Mouse (Mus musculus) kidney, embryonic 14.5 days (tissue): ENCODE measurements at regions not wholly inside any gene's neighbourhood (a gene's known extent, or its start where the extent isn't known, plus 50 kb on each side); places are given as distances from the start of the nearest gene placed in this dataset.

Experiments used
- ATAC-seq: fragments of 200-750 bp; cut with Nextera tagmentation; 2 replicates; pipeline ENCODE4 v1.8.0; 2017; ENCODE audit warnings: moderate number of reproducible peaks, mild to moderate bottlenecking, moderate TSS enrichment, moderate library complexity; ENCODE audit not compliant: low FRiP score, low TSS enrichment
- H3K27ac ChIP-seq: fragments of 300-500 bp; sonication (generic); 2 replicates; pipeline ENCODE4 v1.5.1; 2014; ENCODE audit warnings: low read depth, mild to moderate bottlenecking, low read length, moderate library complexity, mixed read lengths
- H3K27me3 ChIP-seq: fragments of 300-500 bp; sonication (generic); 2 replicates; pipeline ENCODE4 v1.6.1; 2014; ENCODE audit warnings: mild to moderate bottlenecking, low read length; ENCODE audit not compliant: control insufficient read depth, insufficient read depth
- H3K36me3 ChIP-seq: fragments of 300-500 bp; sonication (generic); 2 replicates; pipeline ENCODE4 v1.6.1; 2014; ENCODE audit warnings: low read length, mixed read lengths; ENCODE audit not compliant: control insufficient read depth, insufficient read depth
- H3K4me1 ChIP-seq: fragments of 300-500 bp; sonication (generic); 2 replicates; pipeline ENCODE4 v1.6.1; 2014; ENCODE audit warnings: low read length, mixed read lengths; ENCODE audit not compliant: control insufficient read depth, insufficient read depth
- H3K4me2 ChIP-seq: fragments of 300-500 bp; sonication (generic); replicated peaks from 2 replicates; pipeline ENCODE4 v1.6.1; 2014; ENCODE audit warnings: low read depth, mild to moderate bottlenecking, low read length
- H3K4me3 ChIP-seq: fragments of 300-500 bp; sonication (generic); 2 replicates; pipeline ENCODE4 v1.5.1; 2014; ENCODE audit warnings: mild to moderate bottlenecking, low read length
- H3K9ac ChIP-seq: fragments of 300-500 bp; sonication (generic); 2 replicates; pipeline ENCODE4 v1.6.1; 2014; ENCODE audit warnings: low read depth, mild to moderate bottlenecking, low read length, moderate library complexity
- H3K9me3 ChIP-seq: fragments of 300-500 bp; sonication (generic); 2 replicates; pipeline ENCODE4 v1.6.1; 2016; ENCODE audit warnings: low read length; ENCODE audit not compliant: control insufficient read depth
- WGBS: fragments of 180-500 bp; shearing (Covaris S2); extraction: QIAGEN DNeasy Blood & Tissue Kit; methylation state at CpG from one replicate; pipeline ENCODE4 v1.1.7; 2014; 5-methylcytosine and 5-hydroxymethylcytosine counted together

DNA sequence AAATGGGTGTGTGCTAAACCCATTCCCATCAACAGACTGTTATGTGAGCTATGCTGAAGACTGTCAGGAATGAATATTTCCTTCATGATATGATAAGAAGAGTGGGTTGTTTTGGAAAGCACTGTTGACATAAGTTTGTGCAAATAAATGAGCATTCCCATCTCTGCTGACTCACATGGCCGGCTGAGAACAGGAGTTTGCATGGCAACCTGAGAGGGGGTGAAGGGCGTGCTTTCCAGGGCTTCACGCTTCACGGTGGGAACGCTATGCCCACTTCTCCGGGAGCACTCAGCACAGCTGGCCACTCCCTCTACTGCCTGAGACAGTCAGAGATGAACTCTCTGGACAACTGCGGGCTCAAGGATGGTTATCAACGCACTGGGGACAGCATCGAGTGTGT is 348.9 kb upstream of the Slc24a5 start:
- Histone ChIP-seq H3K9ac (no peak overlapping the region), H3K4me1 (peaks cover 15% of the 10 kb centered on the region), H3K9me3 (no peaks in the 10 kb centered on the region), H3K27me3 (no peaks in the 10 kb centered on the region), H3K36me3 (no peaks in the 10 kb centered on the region), H3K4me2 (no peak overlapping the region), H3K27ac (peak overlapping the region; percentile 12; the same call in 1 of the 2 replicates), H3K4me3 (no peak overlapping the region)
- peak; percentile 65; the same call in 1 of the 2 replicates for ATAC-seq
- WGBS: 44% methylated on average over 9 of the region's 9 CpGs

DNA sequence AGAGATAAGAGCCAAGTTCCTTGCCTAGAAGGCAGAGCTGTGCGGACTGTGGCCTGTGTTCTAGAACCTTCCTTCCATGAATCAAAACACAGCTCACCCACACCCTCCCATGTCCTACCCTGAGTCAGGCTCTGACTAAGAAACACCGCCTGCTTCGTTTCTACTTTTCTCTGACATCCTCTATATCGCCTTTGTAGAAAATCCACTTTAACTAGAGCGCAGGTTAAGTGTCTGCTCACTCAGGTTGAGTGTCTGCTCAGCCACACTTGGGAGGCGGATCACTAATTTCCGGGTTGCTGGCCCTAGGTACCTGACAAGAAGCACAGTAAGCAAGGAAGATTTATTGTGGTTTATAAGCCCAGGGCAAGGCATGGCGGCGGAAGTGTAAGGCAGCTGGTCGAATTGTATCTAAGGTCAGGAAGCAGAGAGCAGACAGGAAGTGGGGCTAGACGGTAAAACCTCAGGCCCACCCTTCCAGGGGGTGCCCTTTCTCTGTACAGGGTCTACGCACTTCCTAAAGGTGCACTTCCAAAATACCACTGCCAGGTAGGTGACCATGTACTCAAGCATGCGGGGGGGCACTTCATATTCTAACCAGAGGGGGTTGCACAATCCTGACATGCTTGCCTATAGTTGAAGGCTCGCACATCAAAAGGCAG is 348.0 kb upstream of the Slc24a5 start:
- peaks cover 15% of the 10 kb centered on the region for H3K4me1 ChIP-seq
- H3K4me2 ChIP-seq: no peak overlapping the region
- no peak overlapping the region for H3K9ac ChIP-seq
- H3K27ac ChIP-seq: no peak overlapping the region
- no peaks in the 10 kb centered on the region for H3K36me3 ChIP-seq
- peak; percentile 84 for ATAC-seq
- no peaks in the 10 kb centered on the region for H3K27me3 ChIP-seq
- no peak overlapping the region for H3K4me3 ChIP-seq
- 38% methylated on average over 14 of the region's 14 CpGs for WGBS
- no peaks in the 10 kb centered on the region for H3K9me3 ChIP-seq

DNA sequence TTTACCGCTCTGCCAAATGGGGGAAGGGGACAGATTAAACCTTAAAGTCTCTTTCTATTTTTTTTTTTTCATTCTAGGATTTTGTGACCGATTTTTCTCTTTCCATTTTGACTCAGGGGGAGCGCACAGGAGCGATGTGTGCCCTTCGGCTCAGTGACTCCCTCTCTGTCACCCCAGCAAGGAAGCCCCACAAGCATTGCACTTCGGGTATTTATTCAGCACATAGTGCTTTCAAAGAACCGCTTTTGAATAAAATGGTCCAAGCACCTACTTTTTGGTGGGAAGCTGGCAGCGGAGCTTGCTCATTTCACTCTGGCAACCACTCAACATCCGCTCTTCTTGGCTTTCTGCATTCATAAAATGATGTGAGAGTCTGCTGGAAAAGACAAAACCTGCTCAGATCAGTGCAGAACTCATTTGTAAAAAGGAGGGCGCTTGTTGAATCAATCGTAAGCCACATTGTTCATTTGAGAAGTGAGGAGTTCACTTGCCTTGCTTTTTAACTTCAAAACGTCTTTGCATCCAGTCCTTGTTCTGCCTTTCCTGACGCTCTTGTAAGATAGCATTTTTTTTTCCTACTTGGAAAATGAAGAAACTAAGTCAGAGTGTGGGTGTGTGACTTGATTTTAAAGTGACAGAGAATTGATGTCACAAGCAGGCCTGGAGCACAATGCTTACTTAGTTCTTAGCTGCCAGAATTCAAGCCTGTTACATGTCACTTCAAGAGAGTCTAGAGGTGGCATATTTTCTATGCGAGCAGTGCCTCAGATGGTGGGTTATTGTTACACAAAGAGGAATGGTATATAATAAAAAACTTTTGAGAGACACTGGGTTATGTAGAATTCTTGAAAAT is 347.1 kb upstream of the Slc24a5 start:
- no peak overlapping the region for H3K9ac ChIP-seq
- H3K27ac ChIP-seq: no peak overlapping the region
- ATAC-seq: no peak
- H3K4me1 ChIP-seq: peaks cover 15% of the 10 kb centered on the region
- no peaks in the 10 kb centered on the region for H3K9me3 ChIP-seq
- H3K4me3 ChIP-seq: no peak overlapping the region
- 83% methylated on average over 14 of the region's 14 CpGs for WGBS
- H3K36me3 ChIP-seq: no peaks in the 10 kb centered on the region
- no peaks in the 10 kb centered on the region for H3K27me3 ChIP-seq
- H3K4me2 ChIP-seq: no peak overlapping the region

DNA sequence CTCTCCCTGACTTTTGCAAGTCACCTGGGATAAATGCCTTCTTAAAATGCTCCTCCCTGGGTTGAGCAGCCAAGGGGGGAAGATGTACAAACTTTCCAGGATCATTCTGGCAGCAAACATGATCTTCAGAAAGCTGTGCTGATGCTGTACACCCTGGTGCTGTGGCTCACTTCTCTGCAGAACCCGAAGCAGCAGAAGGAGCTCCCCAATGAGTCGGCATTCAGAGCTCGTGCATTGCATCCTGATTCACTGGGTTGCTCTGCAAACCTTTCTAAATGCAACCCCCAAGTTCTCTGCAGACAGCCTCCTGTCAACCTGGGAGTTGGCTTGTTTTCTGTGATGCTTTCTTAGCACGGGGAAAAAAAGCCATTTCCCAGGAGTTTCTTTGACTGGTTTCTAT is 343.8 kb upstream of the Slc24a5 start:
- WGBS: 60% methylated on average over 4 of the region's 4 CpGs
- H3K27me3 ChIP-seq: no peaks in the 10 kb centered on the region
- H3K4me3 ChIP-seq: no peak overlapping the region
- peaks cover 10% of the 10 kb centered on the region for H3K4me1 ChIP-seq
- H3K9ac ChIP-seq: no peak overlapping the region
- no peaks in the 10 kb centered on the region for H3K36me3 ChIP-seq
- H3K27ac ChIP-seq: no peak overlapping the region
- no peaks in the 10 kb centered on the region for H3K9me3 ChIP-seq
- H3K4me2 ChIP-seq: no peak overlapping the region
- no peak for ATAC-seq

DNA sequence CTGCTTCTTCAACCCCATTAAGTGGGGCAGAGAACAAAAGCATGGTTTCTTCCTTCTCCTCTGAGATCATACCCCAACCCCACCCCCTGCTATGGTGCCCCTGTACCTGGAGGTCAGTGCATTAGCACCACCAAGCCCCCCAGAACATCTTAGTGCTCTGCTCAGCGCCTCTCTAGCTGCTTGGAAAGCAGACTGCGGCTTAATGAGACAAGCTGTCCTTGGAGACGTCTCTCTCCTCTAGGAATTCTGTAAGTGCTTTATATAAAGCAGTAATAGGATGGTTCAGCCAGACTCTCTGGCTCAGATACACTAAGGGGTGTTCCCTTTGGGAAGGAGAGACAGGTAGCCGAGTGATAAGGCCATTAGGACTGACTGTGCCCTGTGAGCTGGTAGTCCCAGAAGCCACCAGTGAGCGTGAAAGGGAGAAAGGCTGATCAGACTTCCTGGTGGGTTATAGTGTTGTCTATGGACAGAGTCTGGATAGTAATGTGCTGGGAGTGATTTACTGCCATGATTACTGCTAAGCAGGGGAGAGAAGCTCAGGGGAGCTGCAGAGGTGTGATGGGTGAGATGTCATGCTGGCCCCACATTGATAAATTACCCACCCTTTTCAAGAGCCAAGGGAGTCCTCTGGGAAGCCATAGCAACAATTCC is 343.0 kb upstream of the Slc24a5 start:
- Histone ChIP-seq H3K9ac (no peak overlapping the region), H3K4me2 (no peak overlapping the region), H3K9me3 (no peaks in the 10 kb centered on the region), H3K4me1 (peaks cover 4% of the 10 kb centered on the region), H3K27ac (no peak overlapping the region), H3K27me3 (no peaks in the 10 kb centered on the region), H3K4me3 (no peak overlapping the region), H3K36me3 (no peaks in the 10 kb centered on the region)
- WGBS: 48% methylated on average over 5 of the region's 5 CpGs
- peak; percentile 43; the same call in 1 of the 2 replicates for ATAC-seq

DNA sequence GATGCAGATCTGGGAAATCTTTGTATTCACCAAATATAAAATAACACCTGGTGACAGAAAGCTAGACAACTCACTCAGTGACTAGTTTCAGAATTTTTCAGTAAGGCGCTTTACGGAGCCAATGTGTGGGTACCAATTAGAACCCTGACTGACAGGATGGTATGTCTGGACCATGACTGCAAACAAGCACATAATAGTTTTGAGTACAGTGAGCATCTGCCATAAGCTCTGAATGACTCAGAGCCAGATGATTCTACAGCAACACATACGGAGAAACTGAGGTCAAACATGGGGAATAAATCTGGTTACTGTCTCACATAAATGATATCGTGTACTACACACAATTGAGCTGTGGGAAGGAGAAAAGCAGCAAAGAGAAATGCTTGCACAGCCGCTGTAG is 339.9 kb upstream of the Slc24a5 start:
- Histone ChIP-seq H3K36me3 (no peaks in the 10 kb centered on the region), H3K4me3 (no peak overlapping the region), H3K27ac (no peak overlapping the region), H3K4me1 (no peaks in the 10 kb centered on the region), H3K9ac (no peak overlapping the region), H3K4me2 (no peak overlapping the region), H3K9me3 (no peaks in the 10 kb centered on the region), H3K27me3 (no peaks in the 10 kb centered on the region)
- ATAC-seq: no peak
- WGBS: 90% methylated on average over 5 of the region's 5 CpGs

DNA sequence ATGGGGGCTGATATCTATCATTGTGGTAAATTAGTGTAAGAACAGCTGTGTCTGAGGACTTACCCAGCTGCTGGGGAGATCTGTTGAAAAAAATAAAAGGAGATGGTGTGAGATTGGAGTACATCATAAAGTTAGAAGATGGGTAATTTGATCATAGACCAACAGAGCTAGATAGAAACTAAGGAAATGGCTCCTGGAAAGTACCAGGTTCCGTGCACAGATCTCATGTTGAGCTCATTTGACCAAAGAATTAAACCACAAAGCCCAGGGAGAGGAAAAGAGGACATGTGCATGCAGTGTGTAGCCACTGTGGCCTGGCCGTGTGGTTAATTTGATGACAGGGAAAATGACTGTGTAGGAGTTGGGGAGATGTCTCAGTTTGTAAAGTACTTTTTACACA is 335.3 kb upstream of the Slc24a5 start:
- no peak overlapping the region for H3K9ac ChIP-seq
- H3K4me3 ChIP-seq: no peak overlapping the region
- 76% methylated on average over 2 of the region's 2 CpGs for whole genome bisulfite sequencing
- no peaks in the 10 kb centered on the region for H3K27me3 ChIP-seq
- no peaks in the 10 kb centered on the region for H3K36me3 ChIP-seq
- ATAC-seq: no peak
- H3K27ac ChIP-seq: no peak overlapping the region
- no peak overlapping the region for H3K4me2 ChIP-seq
- H3K9me3 ChIP-seq: no peaks in the 10 kb centered on the region
- H3K4me1 ChIP-seq: no peaks in the 10 kb centered on the region

DNA sequence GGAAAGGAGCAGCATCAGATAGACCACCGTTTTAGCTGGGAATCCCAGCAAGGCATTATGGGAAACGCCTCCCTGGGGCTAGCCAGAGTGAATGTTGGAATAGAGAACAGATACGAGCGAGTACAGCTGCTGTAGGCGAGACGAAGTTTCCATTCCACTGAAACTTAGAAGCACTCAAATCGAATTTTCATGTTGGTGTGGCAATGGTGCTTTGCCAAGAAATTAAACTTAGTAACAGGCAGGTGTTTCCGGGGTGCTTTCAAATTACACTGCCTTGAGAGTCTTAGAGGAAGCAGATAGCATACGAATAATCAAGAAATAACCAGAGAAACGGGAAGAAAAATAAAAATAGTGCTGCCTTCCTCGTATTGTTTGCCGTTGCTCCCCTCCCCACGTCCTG is 327.1 kb upstream of the Slc24a5 start:
- Histone ChIP-seq H3K4me3 (no peak overlapping the region), H3K9me3 (no peaks in the 10 kb centered on the region), H3K36me3 (no peaks in the 10 kb centered on the region), H3K4me1 (no peaks in the 10 kb centered on the region), H3K27me3 (no peaks in the 10 kb centered on the region), H3K27ac (no peak overlapping the region), H3K4me2 (no peak overlapping the region), H3K9ac (no peak overlapping the region)
- ATAC-seq: no peak
- WGBS: 67% methylated on average over 13 of the region's 13 CpGs

DNA sequence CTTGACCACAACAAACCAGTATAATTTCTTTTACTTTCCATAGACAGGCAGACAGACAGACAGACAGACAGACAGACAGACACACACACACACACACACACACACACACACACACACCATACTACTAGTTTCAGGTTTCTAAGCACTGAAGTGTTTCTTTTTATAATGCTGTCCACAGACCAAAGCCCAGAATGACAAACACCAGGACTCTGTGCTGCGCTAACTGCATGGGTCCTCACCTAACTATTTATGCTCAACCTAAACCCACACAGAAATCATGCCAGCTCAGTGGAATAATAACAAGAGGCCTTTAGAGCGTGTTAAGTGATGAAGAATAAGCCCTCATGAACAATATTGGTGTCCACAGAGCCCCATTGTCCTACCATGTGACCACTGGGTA is 325.0 kb upstream of the Slc24a5 start:
- H3K4me3 ChIP-seq: no peak overlapping the region
- no peak overlapping the region for H3K4me2 ChIP-seq
- no peak overlapping the region for H3K9ac ChIP-seq
- no peaks in the 10 kb centered on the region for H3K9me3 ChIP-seq
- H3K4me1 ChIP-seq: no peaks in the 10 kb centered on the region
- no peaks in the 10 kb centered on the region for H3K27me3 ChIP-seq
- no peak for ATAC-seq
- H3K27ac ChIP-seq: no peak overlapping the region
- H3K36me3 ChIP-seq: no peaks in the 10 kb centered on the region
- WGBS: 88% methylated on average over 2 of the region's 2 CpGs
